Mouse (Mus musculus) lung, postnatal 0 days (tissue): Measurements from ENCODE around the gene Ttbk1.

ENCODE experiments used
- CTCF ChIP-seq: IDR thresholded peaks from 2 replicates; pipeline ENCODE4 v1.5.1; 2016; ENCODE audit warnings: antibody characterized with exemption, mild to moderate bottlenecking
- EP300 ChIP-seq: IDR thresholded peaks from 2 replicates; pipeline ENCODE4 v1.6.1; 2016; ENCODE audit warnings: antibody characterized with exemption, mild to moderate bottlenecking, control low read depth

DNA sequence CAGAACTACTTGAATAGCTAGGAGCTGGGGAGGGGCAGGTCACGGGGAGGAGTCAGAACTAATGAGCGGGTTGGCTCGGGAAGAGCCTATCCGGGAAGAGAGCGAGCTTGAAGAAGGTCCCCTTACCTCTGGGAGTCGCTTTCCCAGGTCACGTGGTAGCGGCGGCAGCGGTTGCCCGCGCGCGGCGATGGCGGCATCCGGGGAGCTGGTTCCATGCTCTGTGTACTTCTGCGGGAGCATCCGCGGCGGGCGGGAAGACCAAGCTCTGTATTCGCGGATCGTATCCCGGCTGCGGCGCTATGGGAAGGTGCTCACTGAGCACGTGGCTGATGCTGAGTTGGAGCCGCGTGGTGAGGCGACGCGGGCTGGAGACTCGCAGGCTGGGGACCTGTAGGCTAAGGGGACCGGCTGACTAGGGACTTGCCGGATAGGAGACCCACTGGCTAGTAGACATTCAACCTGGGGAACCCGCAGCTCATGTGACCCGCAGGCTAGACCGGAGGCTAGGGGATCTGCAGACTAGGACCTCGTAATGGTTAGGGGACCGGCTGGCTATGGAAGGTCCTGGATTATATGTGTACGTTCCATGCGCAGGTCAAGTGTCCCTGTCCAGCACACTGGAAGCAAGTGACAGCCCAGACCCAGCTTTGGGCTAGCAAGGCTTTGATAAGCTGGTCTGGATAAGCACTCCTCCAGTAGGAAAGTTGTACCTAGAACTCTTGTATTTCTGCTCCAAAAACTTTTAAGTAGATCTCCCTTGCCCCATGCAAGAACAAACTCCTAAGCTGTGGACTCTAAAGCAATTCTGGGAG, 9.4 kb upstream of the Ttbk1 start, which contains the start of gene Dnph1:
- TF ChIP-seq EP300 = no peak
- TF ChIP-seq CTCF = no peak
